ENCODE assay signal across 23 mouse cellular contexts in genomic region chr5:28406662-28407061, GRCm38 (mm10).
A peak's percentile ranks its signal among the peaks of the same experiment; 100 is the strongest.
DNase-seq lines count a peak whose midpoint lies in the region; ATAC-seq and TF ChIP-seq lines count a peak whose summit lies in the region.
"Had no signal": no experiment of that assay in that cellular context is flagged by ENCODE, and none has a peak within 500 bp of the region (broad histone marks: within the 10 kb centered on the region; RNA-seq: fewer than 3 reads in every experiment).

No protein-coding gene starts in this region.

- H3K9ac ChIP-seq in intestine, embryonic 15.5 days, result no peak overlapping the region
- no peak overlapping the region for H3K9ac ChIP-seq in intestine, postnatal 0 days (ENCODE audit: low read depth, low read length)
- H3K9ac ChIP-seq: embryonic facial prominence, embryonic 12.5 days; forebrain, embryonic 13.5 days; forebrain, embryonic 15.5 days; forebrain, postnatal 0 days had no signal

- H3K27ac ChIP-seq in intestine, embryonic 15.5 days, result peak overlapping the region; percentile 58
- peak overlapping the region; percentile 54 for H3K27ac ChIP-seq in intestine, postnatal 0 days (ENCODE audit: low read depth, low read length)
- H3K27ac ChIP-seq: embryonic facial prominence, embryonic 10.5 days; embryonic facial prominence, embryonic 12.5 days; forebrain, embryonic 13.5 days; forebrain, embryonic 15.5 days had no signal

- intact Hi-C loops in heart, postnatal 25 days (cut with DNase I), result no loop called here

- H3K27me3 ChIP-seq in intestine, embryonic 15.5 days (replicated peaks), result no peaks in the 10 kb centered on the region
- H3K27me3 ChIP-seq in intestine, postnatal 0 days (replicated peaks; ENCODE audit: control insufficient read depth, insufficient read depth, low read length), result no peaks in the 10 kb centered on the region
- H3K27me3 ChIP-seq: CH12.LX; embryonic facial prominence, embryonic 12.5 days; forebrain, embryonic 13.5 days; forebrain, embryonic 15.5 days; Patski had no signal

- no peak for TF ChIP-seq CTCF in intestine, postnatal 0 days (IDR thresholded peaks at IDR 0.05; ENCODE audit: low read depth)

- peaks cover 14% of the 10 kb centered on the region; the same call in 1 of the 2 replicates for H3K36me3 ChIP-seq in intestine, embryonic 15.5 days
- peaks cover 30% of the 10 kb centered on the region for H3K36me3 ChIP-seq in intestine, postnatal 0 days (ENCODE audit: control insufficient read depth, insufficient read depth)

- peak; percentile 56; the same call in 1 of the 2 replicates for ATAC-seq in intestine, embryonic 15.5 days
- 0 out of 2 replicates have a peak, but pooled peaks have one; percentile 53 for ATAC-seq in intestine, postnatal 0 days
- ATAC-seq: activated CD4-positive, CD25-positive, alpha-beta regulatory T cell, adult 4 months; CD4-positive, CD25-positive, alpha-beta regulatory T cell, adult 4 months; forebrain, embryonic 13.5 days; forebrain, embryonic 15.5 days; forebrain, postnatal 0 days; Patski had no signal

- H3K4me1 ChIP-seq in intestine, embryonic 15.5 days (replicated peaks), result peaks cover 8% of the 10 kb centered on the region; the same call in 1 of the 2 replicates
- H3K4me1 ChIP-seq in intestine, postnatal 0 days (replicated peaks; ENCODE audit: control insufficient read depth, insufficient read depth, low read length), result peaks cover 12% of the 10 kb centered on the region
- H3K4me1 ChIP-seq: embryonic facial prominence, embryonic 10.5 days; embryonic facial prominence, embryonic 12.5 days; forebrain, embryonic 15.5 days had no signal

- no peaks in the 10 kb centered on the region for H3K9me3 ChIP-seq in intestine, embryonic 15.5 days
- H3K9me3 ChIP-seq in intestine, postnatal 0 days (ENCODE audit: control insufficient read depth), result no peaks in the 10 kb centered on the region
- H3K9me3 ChIP-seq: embryonic facial prominence, embryonic 10.5 days; embryonic facial prominence, embryonic 12.5 days; forebrain, embryonic 13.5 days; forebrain, embryonic 15.5 days; G1E had no signal

- peak; percentile 78 for DNase-seq in heart, adult 11 months
- DNase-seq in heart, postnatal 25 days (ENCODE audit: low spot score), result no peak
- DNase-seq in adrenal gland, adult 2 months, result no peak
- no peak for DNase-seq in adrenal gland, postnatal 14 days
- DNase-seq: adrenal gland, postnatal 10 days; adrenal gland, postnatal 36 days; B cell, adult 2 months; cerebellum, adult 11-12 months; cerebellum, adult 2 months; cerebellum, adult 9-10 months; cerebellum, postnatal 10 days; forebrain, postnatal 0 days had no signal

- no peak overlapping the region for H3K4me3 ChIP-seq in intestine, embryonic 15.5 days (replicated peaks)
- H3K4me3 ChIP-seq in intestine, postnatal 0 days (ENCODE audit: low read depth, low read length), result no peak overlapping the region
- H3K4me3 ChIP-seq: embryonic facial prominence, embryonic 10.5 days; embryonic facial prominence, embryonic 12.5 days; forebrain, embryonic 13.5 days; forebrain, embryonic 15.5 days had no signal

- WGBS in intestine, embryonic 15.5 days, result 76% methylated on average over 3 of the region's 3 CpGs
- 50% methylated on average over 3 of the region's 3 CpGs for WGBS in intestine, postnatal 0 days

- 0 out of 2 replicates have a peak overlapping the region, but pooled peaks have one; percentile 11 for H3K4me2 ChIP-seq in intestine, embryonic 15.5 days (replicated peaks)
- peak overlapping the region; percentile 32; the same call in 1 of the 2 replicates for H3K4me2 ChIP-seq in intestine, postnatal 0 days (replicated peaks; ENCODE audit: low read depth)
- H3K4me2 ChIP-seq: embryonic facial prominence, embryonic 12.5 days; forebrain, embryonic 13.5 days; forebrain, embryonic 15.5 days had no signal
